Comparison of ENCODE assay signal across 30 mouse cellular contexts in genomic region chr6:39338359-39338758, GRCm38 (mm10). TPM values are rescaled to one million over a fixed set of nuclear protein-coding genes. Genes with fewer than 3 reads are reported as not detected.
"Had no signal": no experiment of that assay in that cellular context is flagged by ENCODE, and none has a peak within 500 bp of the region (broad histone marks: within the 10 kb centered on the region; RNA-seq: fewer than 3 reads in every experiment).

No protein-coding gene starts in this region.

- H3K9ac ChIP-seq: embryonic facial prominence, embryonic 12.5 days; embryonic facial prominence, embryonic 13.5 days; embryonic facial prominence, embryonic 15.5 days; forebrain, embryonic 12.5 days; forebrain, embryonic 15.5 days; heart, embryonic 12.5 days had no signal

- ATAC-seq: forebrain, embryonic 14.5 days; forebrain, embryonic 15.5 days; forebrain, embryonic 16.5 days had no signal

- H3K27ac ChIP-seq: embryonic facial prominence, embryonic 10.5 days; embryonic facial prominence, embryonic 13.5 days; embryonic facial prominence, embryonic 15.5 days; forebrain, embryonic 12.5 days; forebrain, embryonic 15.5 days; gastrocnemius, adult 2 months; heart, adult 2 months; heart, embryonic 10.5 days had no signal

- H3K4me3 ChIP-seq: embryonic facial prominence, embryonic 10.5 days; embryonic facial prominence, embryonic 12.5 days; embryonic facial prominence, embryonic 13.5 days; embryonic facial prominence, embryonic 15.5 days; erythroblast, embryonic 14.5 days; forebrain, embryonic 12.5 days; forebrain, embryonic 15.5 days; gastrocnemius, adult 2 months; heart, adult 2 months; heart, embryonic 10.5 days; heart, embryonic 12.5 days had no signal

- H3K4me1 ChIP-seq: embryonic facial prominence, embryonic 10.5 days; embryonic facial prominence, embryonic 12.5 days; embryonic facial prominence, embryonic 13.5 days; embryonic facial prominence, embryonic 15.5 days; forebrain, embryonic 12.5 days; heart, embryonic 10.5 days had no signal

- H3K4me2 ChIP-seq: embryonic facial prominence, embryonic 12.5 days; embryonic facial prominence, embryonic 13.5 days; embryonic facial prominence, embryonic 15.5 days; forebrain, embryonic 12.5 days; forebrain, embryonic 15.5 days; heart, embryonic 11.5 days; heart, embryonic 12.5 days had no signal

- H3K27me3 ChIP-seq: embryonic facial prominence, embryonic 12.5 days; embryonic facial prominence, embryonic 13.5 days; embryonic facial prominence, embryonic 15.5 days; forebrain, embryonic 12.5 days; forebrain, embryonic 15.5 days; heart, embryonic 12.5 days had no signal

- DNase-seq: cerebellum, adult 8-10 months; cerebellum, adult 9-10 months; cerebellum, adult 9-11 months; cerebellum, postnatal 10 days; cerebellum, postnatal 14 days; cerebellum, postnatal 25 days; cerebellum, postnatal 36 days; embryo, embryonic 11 days; gastrocnemius, adult 2 months; gastrocnemius, postnatal 10 days; gastrocnemius, postnatal 14 days; gastrocnemius, postnatal 25 days; gastrocnemius, postnatal 36 days; heart, adult 11 months; heart, adult 18-20 months; heart, adult 2 months had no signal

- H3K9me3 ChIP-seq: embryonic facial prominence, embryonic 10.5 days; embryonic facial prominence, embryonic 12.5 days; embryonic facial prominence, embryonic 13.5 days; embryonic facial prominence, embryonic 15.5 days; forebrain, embryonic 12.5 days; forebrain, embryonic 15.5 days; heart, embryonic 10.5 days; heart, embryonic 12.5 days had no signal

RNA-seq across cellular contexts. Expression of gene Rab19, which starts 42.6 kb away (rescaled TPM):
- total RNA-seq: gastrocnemius, adult 18-20 months; gastrocnemius, postnatal 14 days; gastrocnemius, postnatal 36 days had no signal
- polyA plus RNA-seq: cortical plate, adult 2 months; erythroblast, embryonic 14.5 days had no signal
